Mouse (Mus musculus): ENCODE results near the gene Pank2. TPM values are rescaled to one million over a fixed set of nuclear protein-coding genes. Genes with fewer than 3 reads are reported as not detected.

The Pank2 gene
- polyA plus RNA-seq, 1 experiment from 2014 or later, result 36.7 TPM

GRCm38 (mm10) chr2:131255738-131256137, 6.6 kb upstream of the Pank2 start:
- DNase-seq (ENCODE audit: low spot score), result no peak
- H3K36me3 ChIP-seq (ENCODE audit: insufficient read depth, low read length), result no peaks in the 10 kb centered on the region
- H3K27me3 ChIP-seq (ENCODE audit: insufficient read depth, low read length), result no peaks in the 10 kb centered on the region
- TF ChIP-seq CTCF (IDR thresholded peaks at IDR 0.05; ENCODE audit: low read depth), result no peak
- WGBS, result 56% methylated on average over 3 of the region's 3 CpGs
- H3K9ac ChIP-seq (ENCODE audit: low read depth, low read length), result no peak overlapping the region
- H3K9me3 ChIP-seq (replicated peaks; ENCODE audit: low read length), result no peaks in the 10 kb centered on the region
- 0 out of 2 replicates have a peak, but pooled peaks cover 3% of the 10 kb centered on the region for H3K4me1 ChIP-seq (replicated peaks; ENCODE audit: insufficient read depth, low read length)
- H3K4me3 ChIP-seq (replicated peaks; ENCODE audit: low read depth, low read length), result no peak overlapping the region
- H3K4me2 ChIP-seq (ENCODE audit: low read length), result no peak overlapping the region
- H3K27ac ChIP-seq, result no peak overlapping the region
- no peak for ATAC-seq (replicated peaks; ENCODE audit: low FRiP score, low read depth)

- WGBS, result 79% methylated on average over 8 of the region's 8 CpGs
- H3K9me3 ChIP-seq (replicated peaks; ENCODE audit: low read length), result no peaks in the 10 kb centered on the region
- ATAC-seq (replicated peaks; ENCODE audit: low FRiP score, low read depth), result no peak
Measured at GRCm38 (mm10) chr2:131258693-131259092, 3.6 kb upstream of the Pank2 start.

GRCm38 (mm10) chr2:131260544-131261307, 1.6 kb upstream of the Pank2 start:
- H3K27ac ChIP-seq, result no peak overlapping the region
- no peak overlapping the region for H3K9ac ChIP-seq (ENCODE audit: low read depth, low read length)
- DNase-seq (ENCODE audit: low spot score), result no peak
- TF ChIP-seq CTCF (IDR thresholded peaks at IDR 0.05; ENCODE audit: low read depth), result no peak
- no peak for ATAC-seq (replicated peaks; ENCODE audit: low FRiP score, low read depth)
- no peaks in the 10 kb centered on the region for H3K36me3 ChIP-seq (ENCODE audit: insufficient read depth, low read length)
- H3K4me2 ChIP-seq (ENCODE audit: low read length), result no peak overlapping the region
- H3K9me3 ChIP-seq (replicated peaks; ENCODE audit: low read length), result no peaks in the 10 kb centered on the region
- no peaks in the 10 kb centered on the region for H3K27me3 ChIP-seq (ENCODE audit: insufficient read depth, low read length)
- no peak overlapping the region for H3K4me3 ChIP-seq (replicated peaks; ENCODE audit: low read depth, low read length)
- H3K4me1 ChIP-seq (replicated peaks; ENCODE audit: insufficient read depth, low read length), result no peaks in the 10 kb centered on the region
- WGBS, result 55% methylated on average over 9 of the region's 9 CpGs

More at GRCm38 (mm10) chr2:131258693-131259092, 3.6 kb upstream of the Pank2 start:
- Histone ChIP-seq H3K27ac (no peak overlapping the region), H3K4me2 (ENCODE audit: low read length) (no peak overlapping the region), H3K9ac (ENCODE audit: low read depth, low read length) (no peak overlapping the region), H3K4me3 (replicated peaks; ENCODE audit: low read depth, low read length) (no peak overlapping the region), H3K4me1 (replicated peaks; ENCODE audit: insufficient read depth, low read length) (no peaks in the 10 kb centered on the region), H3K36me3 (ENCODE audit: insufficient read depth, low read length) (no peaks in the 10 kb centered on the region), H3K27me3 (ENCODE audit: insufficient read depth, low read length) (no peaks in the 10 kb centered on the region)
- TF ChIP-seq CTCF (IDR thresholded peaks at IDR 0.05; ENCODE audit: low read depth), result no peak
- no peak for DNase-seq (ENCODE audit: low spot score)

GRCm38 (mm10) chr2:131261481-131262212, 648 bp upstream of the Pank2 start:
- TF ChIP-seq CTCF (IDR thresholded peaks at IDR 0.05; ENCODE audit: low read depth), result no peak
- Histone ChIP-seq H3K27ac (peak overlapping the region; percentile 99), H3K4me2 (ENCODE audit: low read length) (peak overlapping the region; percentile 74), H3K27me3 (ENCODE audit: insufficient read depth, low read length) (no peaks in the 10 kb centered on the region), H3K9me3 (replicated peaks; ENCODE audit: low read length) (no peaks in the 10 kb centered on the region), H3K4me1 (replicated peaks; ENCODE audit: insufficient read depth, low read length) (no peaks in the 10 kb centered on the region), H3K9ac (ENCODE audit: low read depth, low read length) (peak overlapping the region; percentile 97), H3K36me3 (ENCODE audit: insufficient read depth, low read length) (no peaks in the 10 kb centered on the region), H3K4me3 (replicated peaks; ENCODE audit: low read depth, low read length) (peak overlapping the region; percentile 90)
- WGBS, result 3% methylated on average over 10 of the region's 10 CpGs
- peak; percentile 79 for ATAC-seq (replicated peaks; ENCODE audit: low FRiP score, low read depth)
- no peak for DNase-seq (ENCODE audit: low spot score)

- H3K27ac ChIP-seq, result peak overlapping the region; percentile 99
- no peak for TF ChIP-seq CTCF (IDR thresholded peaks at IDR 0.05; ENCODE audit: low read depth)
- peak overlapping the region; percentile 97 for H3K9ac ChIP-seq (ENCODE audit: low read depth, low read length)
- peak overlapping the region; percentile 90 for H3K4me3 ChIP-seq (replicated peaks; ENCODE audit: low read depth, low read length)
- H3K9me3 ChIP-seq (replicated peaks; ENCODE audit: low read length), result no peaks in the 10 kb centered on the region
- H3K36me3 ChIP-seq (ENCODE audit: insufficient read depth, low read length), result no peaks in the 10 kb centered on the region
- peak; percentile 81 for ATAC-seq (replicated peaks; ENCODE audit: low FRiP score, low read depth)
- DNase-seq (ENCODE audit: low spot score), result peak; percentile 79
- no peaks in the 10 kb centered on the region for H3K27me3 ChIP-seq (ENCODE audit: insufficient read depth, low read length)
- peak overlapping the region; percentile 76 for H3K4me2 ChIP-seq (ENCODE audit: low read length)
- no peaks in the 10 kb centered on the region for H3K4me1 ChIP-seq (replicated peaks; ENCODE audit: insufficient read depth, low read length)
- WGBS, result under 1% methylated on average over 56 of the region's 59 CpGs
Measured at GRCm38 (mm10) chr2:131262680-131263670, 680 bp downstream of the Pank2 start.

GRCm38 (mm10) chr2:131264027-131264426, 1.7 kb downstream of the Pank2 start:
- H3K36me3 ChIP-seq (ENCODE audit: insufficient read depth, low read length), result no peaks in the 10 kb centered on the region
- no peak overlapping the region for H3K9ac ChIP-seq (ENCODE audit: low read depth, low read length)
- no peaks in the 10 kb centered on the region for H3K27me3 ChIP-seq (ENCODE audit: insufficient read depth, low read length)
- no peak for TF ChIP-seq CTCF (IDR thresholded peaks at IDR 0.05; ENCODE audit: low read depth)
- no peak overlapping the region for H3K27ac ChIP-seq
- ATAC-seq (replicated peaks; ENCODE audit: low FRiP score, low read depth) (no peak), DNase-seq (ENCODE audit: low spot score) (no peak)
- H3K4me1 ChIP-seq (replicated peaks; ENCODE audit: insufficient read depth, low read length), result no peaks in the 10 kb centered on the region
- peak overlapping the region; percentile 76 for H3K4me2 ChIP-seq (ENCODE audit: low read length)
- WGBS, result 50% methylated on average over 6 of the region's 6 CpGs
- no peak overlapping the region for H3K4me3 ChIP-seq (replicated peaks; ENCODE audit: low read depth, low read length)
- no peaks in the 10 kb centered on the region for H3K9me3 ChIP-seq (replicated peaks; ENCODE audit: low read length)
